11 mouse cellular contexts compared by ENCODE assay signal in genomic region chr2:166251421-166251820, GRCm38 (mm10).
DNase-seq lines count a peak whose midpoint lies in the region; ATAC-seq and TF ChIP-seq lines count a peak whose summit lies in the region.
"Had no signal": no experiment of that assay in that cellular context is flagged by ENCODE, and none has a peak within 500 bp of the region (broad histone marks: within the 10 kb centered on the region; RNA-seq: fewer than 3 reads in every experiment).

No protein-coding gene starts in this region.

- intact Hi-C loops in heart, postnatal 25 days (cut with DNase I) = no loop called here

- no peak for TF ChIP-seq CTCF in forebrain, postnatal 0 days (IDR thresholded peaks at IDR 0.05; ENCODE audit: low read depth)

- H3K27ac ChIP-seq in forebrain, embryonic 10.5 days = peak overlapping the region; percentile 9; the same call in 1 of the 2 replicates
- no peak overlapping the region for H3K27ac ChIP-seq in forebrain, postnatal 0 days (ENCODE audit: low read depth, low read length)
- peak overlapping the region; percentile 78 for H3K27ac ChIP-seq in limb, embryonic 10.5 days
- no peak overlapping the region for H3K27ac ChIP-seq in midbrain, embryonic 13.5 days

- H3K36me3 ChIP-seq in forebrain, embryonic 10.5 days (replicated peaks) = no peaks in the 10 kb centered on the region
- H3K36me3 ChIP-seq in forebrain, postnatal 0 days (ENCODE audit: insufficient read depth) = no peaks in the 10 kb centered on the region
- no peaks in the 10 kb centered on the region for H3K36me3 ChIP-seq in limb, embryonic 10.5 days
- no peaks in the 10 kb centered on the region for H3K36me3 ChIP-seq in midbrain, embryonic 13.5 days

- DNase-seq in forebrain, embryonic 10.5 days (ENCODE audit: extremely low spot score, low spot score) = no peak
- no peak for DNase-seq in forebrain, postnatal 0 days
- DNase-seq in adrenal gland, adult 8-10 months = peak; percentile 58
- peak; percentile 10 for DNase-seq in heart, postnatal 25 days (ENCODE audit: low spot score)
- no peak for DNase-seq in limb, embryonic 10.5 days (ENCODE audit: low spot score)
- no peak for DNase-seq in adipocyte (ENCODE audit: low spot score)
- no peak for DNase-seq in spleen, adult 12 weeks (ENCODE audit: low spot score)
- DNase-seq: cerebellum, adult 9-10 months; midbrain, embryonic 14.5 days; right cerebral cortex, postnatal 4 days had no signal

- ATAC-seq in forebrain, postnatal 0 days = no peak
- ATAC-seq in midbrain, embryonic 13.5 days = no peak

- H3K27me3 ChIP-seq in forebrain, embryonic 10.5 days (ENCODE audit: poor library complexity, severe bottlenecking) = no peaks in the 10 kb centered on the region
- H3K27me3 ChIP-seq in forebrain, postnatal 0 days (ENCODE audit: insufficient read depth, low read length) = no peaks in the 10 kb centered on the region
- H3K27me3 ChIP-seq in limb, embryonic 10.5 days (ENCODE audit: low read depth, poor library complexity, severe bottlenecking) = no peaks in the 10 kb centered on the region
- peaks cover 7% of the 10 kb centered on the region; the same call in 1 of the 2 replicates for H3K27me3 ChIP-seq in midbrain, embryonic 13.5 days

- H3K9ac ChIP-seq in forebrain, postnatal 0 days = no peak overlapping the region
- no peak overlapping the region for H3K9ac ChIP-seq in midbrain, embryonic 13.5 days (replicated peaks)

- WGBS in forebrain, embryonic 10.5 days = 62% methylated on average over 5 of the region's 5 CpGs
- 88% methylated on average over 5 of the region's 5 CpGs for WGBS in forebrain, postnatal 0 days
- 38% methylated on average over 5 of the region's 5 CpGs for WGBS in limb, embryonic 10.5 days
- 80% methylated on average over 5 of the region's 5 CpGs for WGBS in midbrain, embryonic 13.5 days

- no peak overlapping the region for H3K4me2 ChIP-seq in forebrain, postnatal 0 days (ENCODE audit: low read depth)
- H3K4me2 ChIP-seq in midbrain, embryonic 13.5 days (replicated peaks) = no peak overlapping the region

- no peaks in the 10 kb centered on the region for H3K9me3 ChIP-seq in forebrain, embryonic 10.5 days
- H3K9me3 ChIP-seq in forebrain, postnatal 0 days (ENCODE audit: low read length) = no peaks in the 10 kb centered on the region
- H3K9me3 ChIP-seq in limb, embryonic 10.5 days (replicated peaks) = no peaks in the 10 kb centered on the region
- no peaks in the 10 kb centered on the region for H3K9me3 ChIP-seq in midbrain, embryonic 13.5 days

- H3K4me3 ChIP-seq in forebrain, embryonic 10.5 days = no peak overlapping the region
- H3K4me3 ChIP-seq in forebrain, postnatal 0 days (ENCODE audit: low read depth, low read length) = no peak overlapping the region
- H3K4me3 ChIP-seq in limb, embryonic 10.5 days = no peak overlapping the region
- no peak overlapping the region for H3K4me3 ChIP-seq in midbrain, embryonic 13.5 days (replicated peaks)

- H3K4me1 ChIP-seq in forebrain, embryonic 10.5 days = peaks cover 40% of the 10 kb centered on the region
- no peaks in the 10 kb centered on the region for H3K4me1 ChIP-seq in forebrain, postnatal 0 days (ENCODE audit: insufficient read depth)
- peaks cover 66% of the 10 kb centered on the region for H3K4me1 ChIP-seq in limb, embryonic 10.5 days
- peaks cover 25% of the 10 kb centered on the region for H3K4me1 ChIP-seq in midbrain, embryonic 13.5 days (replicated peaks)

Comparison
In these comparisons a context has a peak if more than half of its experiments do, and no peak if none do; other contexts are left out.
1. H3K27ac ChIP-seq: peak in forebrain, embryonic 10.5 days (single experiment) and limb, embryonic 10.5 days (single experiment); none in forebrain, postnatal 0 days (single experiment) and midbrain, embryonic 13.5 days (single experiment).
2. DNase-seq: peak in adrenal gland, adult 8-10 months (single experiment) and heart, postnatal 25 days (single experiment); none in forebrain, embryonic 10.5 days (single experiment), forebrain, postnatal 0 days (single experiment), limb, embryonic 10.5 days (single experiment), adipocyte (single experiment) and spleen, adult 12 weeks (single experiment).